Mouse (Mus musculus): Measurements from ENCODE around the gene Brca1.
"Not testable (repeated sequence)": the region's sequence is repeated elsewhere in the genome, so short reads cannot be mapped to it uniquely, and the experiment has no call there.

Brca1 gene

DNA sequence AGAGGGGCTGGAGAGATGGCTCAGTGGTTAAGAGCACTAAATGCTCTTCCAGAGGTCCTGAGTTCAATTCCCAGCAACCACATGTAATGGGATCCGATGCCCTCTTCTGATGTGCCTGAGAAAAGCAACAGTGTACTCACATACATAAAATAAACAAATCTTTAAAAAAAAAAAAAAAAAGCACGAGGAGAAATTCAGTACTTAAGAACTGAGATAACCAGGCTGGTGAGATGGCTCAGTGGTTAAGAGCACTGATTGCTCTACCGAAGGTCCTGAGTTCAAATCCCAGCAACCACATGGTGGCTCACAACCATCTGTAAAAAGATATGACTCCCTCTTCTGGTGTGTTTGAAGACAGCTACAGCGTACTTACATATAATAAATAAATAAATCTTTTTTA lies 102.2 kb downstream of the Brca1 start:
- in situ Hi-C loops (cut with MboI, MseI), result not testable (repeated sequence)

DNA sequence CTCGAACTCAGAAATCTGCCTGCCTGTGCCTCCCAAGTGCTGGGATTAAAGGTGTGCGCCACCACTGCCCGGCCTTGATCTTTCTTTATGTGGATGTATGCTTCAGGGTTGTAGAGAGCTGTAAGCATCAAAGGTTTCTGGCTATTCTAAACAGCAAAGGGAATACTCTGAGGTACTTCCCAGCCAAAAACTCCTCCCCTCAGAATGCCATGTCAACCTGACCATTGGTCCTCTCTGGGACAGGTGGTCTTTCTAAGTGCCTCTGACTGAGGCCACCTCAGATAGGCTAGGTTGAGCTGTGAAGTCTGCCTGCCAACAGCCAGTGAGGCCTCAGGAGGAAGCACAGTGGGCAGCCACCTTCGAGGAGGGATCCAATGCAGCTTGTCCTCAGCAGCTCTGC lies 102.9 kb downstream of the Brca1 start:
- in situ Hi-C loops (cut with MboI, MseI), result no loop called here

DNA sequence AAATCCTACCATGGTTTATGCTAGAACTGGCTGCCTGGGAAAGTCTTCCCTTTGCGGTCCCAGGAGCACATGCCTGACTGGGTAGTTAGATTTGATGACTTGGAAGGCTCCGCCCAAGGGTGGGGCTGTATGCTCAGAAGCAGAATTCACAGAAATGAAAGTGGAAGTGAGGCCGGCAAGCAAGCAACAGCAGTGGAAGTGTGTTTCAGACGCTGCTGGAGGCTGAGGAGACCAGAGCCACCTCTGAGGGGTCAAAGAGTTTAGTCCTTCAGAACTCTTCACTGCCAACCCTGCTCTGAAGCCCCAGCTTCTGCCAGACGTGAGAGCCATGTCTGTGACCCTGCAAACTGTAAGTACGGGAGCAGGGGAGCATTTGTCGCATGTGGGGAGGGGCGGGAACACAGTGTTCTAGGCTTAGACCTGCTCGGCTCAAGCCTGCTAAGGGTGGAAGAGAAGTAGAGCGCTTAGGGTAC lies 103.4 kb downstream of the Brca1 start, which contains the start of gene Ifi35:
Ifi35 (plus strand) TSS at position 134 of the 473 bp plus-strand sequence.
- in situ Hi-C loops (cut with MboI, MseI), result no loop called here

DNA sequence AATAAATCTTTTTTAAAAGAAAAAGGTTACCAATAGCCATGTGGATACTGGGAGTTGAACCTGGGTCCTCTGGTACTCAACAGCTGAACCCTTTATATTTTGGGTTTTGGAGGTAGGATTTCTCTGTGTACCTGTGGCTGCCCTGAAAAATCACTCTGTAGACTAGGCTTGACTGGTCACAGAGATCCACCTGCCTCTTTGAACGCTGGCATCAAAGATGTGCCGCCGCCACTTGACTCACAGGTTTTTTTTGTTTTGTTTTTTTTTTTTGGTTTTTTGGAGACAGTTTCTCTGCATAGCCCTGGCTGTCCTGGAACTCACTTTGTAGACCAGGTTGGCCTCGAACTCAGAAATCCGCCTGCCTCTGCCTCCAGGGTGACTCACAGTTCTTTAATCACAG lies 104.0 kb downstream of the Brca1 start:
- in situ Hi-C loops (cut with MboI, MseI), result no loop called here

DNA sequence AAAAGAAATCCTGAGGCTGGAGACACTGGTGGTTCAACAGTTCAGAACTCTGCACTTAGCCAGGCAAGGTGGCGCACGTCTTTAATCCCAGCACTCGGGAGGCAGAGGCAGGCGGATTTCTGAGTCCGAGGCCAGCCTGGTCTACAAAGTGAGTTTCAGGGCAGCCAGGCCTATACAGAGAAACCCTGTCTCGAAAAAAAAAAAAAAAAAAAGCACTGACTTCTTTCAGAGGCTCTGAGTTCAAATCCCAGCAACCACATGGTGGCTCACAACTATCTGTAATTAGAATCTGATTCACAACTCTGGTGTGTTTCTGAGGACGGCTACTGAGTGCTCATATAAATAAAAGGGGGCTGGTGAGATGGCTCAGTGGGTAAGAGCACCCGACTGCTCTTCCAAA lies 104.9 kb downstream of the Brca1 start:
- in situ Hi-C loops (cut with MboI, MseI), result not testable (repeated sequence)

DNA sequence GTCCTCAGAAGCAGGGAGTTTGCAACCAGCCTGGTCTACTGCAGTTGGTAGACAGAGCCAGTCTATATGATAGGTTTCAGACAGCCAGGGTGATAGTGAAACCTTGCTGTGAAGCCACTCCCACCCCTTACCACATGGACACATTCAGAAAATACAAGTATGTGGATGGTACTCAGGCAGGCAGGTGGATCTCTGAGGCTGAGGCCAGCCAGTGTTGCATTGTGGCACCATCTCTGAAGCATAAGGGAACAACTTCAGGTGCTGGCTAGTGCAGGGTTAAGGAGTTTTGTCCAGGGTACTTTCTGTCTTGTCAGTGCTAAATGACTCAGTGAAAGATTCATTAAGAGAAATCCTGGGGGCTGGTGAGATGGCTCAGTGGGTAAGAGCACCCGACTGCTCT lies 105.4 kb downstream of the Brca1 start:
- in situ Hi-C loops (cut with MboI, MseI), result no loop called here

DNA sequence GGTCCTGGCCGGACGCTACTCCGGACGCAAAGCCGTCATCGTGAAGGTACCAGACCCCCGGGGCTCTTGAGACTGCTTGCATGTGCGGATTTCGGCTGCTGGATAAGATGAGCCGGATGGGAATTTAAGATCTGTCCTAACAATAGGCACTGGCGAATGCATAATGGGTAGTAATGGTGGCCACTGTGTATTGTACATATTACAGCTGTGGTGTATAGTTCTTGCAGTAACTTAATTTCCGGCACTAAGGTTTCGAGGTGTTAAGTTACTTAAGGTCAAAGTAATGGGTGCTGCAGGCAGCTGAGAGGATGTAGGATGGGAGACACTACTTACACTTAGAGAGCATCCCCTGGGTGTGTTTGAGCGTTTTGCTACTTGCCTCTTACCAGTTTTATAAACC lies 109.0 kb downstream of the Brca1 start:
- in situ Hi-C loops (cut with MboI, MseI), result no loop called here

DNA sequence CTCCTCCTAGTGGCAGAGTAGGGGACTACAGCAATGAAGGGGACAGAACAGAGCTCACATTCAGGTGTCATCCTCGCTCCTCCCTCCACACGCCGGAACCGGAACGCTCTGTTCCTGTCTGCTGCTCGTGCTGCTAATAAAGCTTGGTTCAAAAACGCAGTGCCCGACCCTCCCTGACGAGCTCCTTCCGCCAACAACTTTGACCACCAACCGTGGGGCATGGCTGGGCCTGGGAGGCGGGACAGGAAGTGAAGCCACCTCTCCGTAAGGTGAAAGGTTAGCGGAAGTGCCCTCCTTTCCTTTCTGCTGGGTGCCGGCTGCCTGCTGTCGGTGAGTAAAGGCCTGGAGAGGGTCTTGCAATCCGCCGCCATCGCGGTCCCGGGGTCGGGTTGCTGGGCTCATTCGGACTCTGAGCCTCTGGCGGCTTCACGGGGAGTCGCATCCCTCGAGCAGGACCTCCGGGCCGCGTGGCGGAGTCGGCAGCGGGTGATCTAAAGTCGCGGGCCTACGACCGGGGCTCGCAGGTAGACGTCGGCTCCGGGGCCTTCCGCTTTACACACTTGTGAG lies 109.5 kb downstream of the Brca1 start, which contains the start of gene Rpl27:
Rpl27 (plus strand) TSS at position 172 of the 567 bp plus-strand sequence.
- in situ Hi-C loops (cut with MboI, MseI), result no loop called here

DNA sequence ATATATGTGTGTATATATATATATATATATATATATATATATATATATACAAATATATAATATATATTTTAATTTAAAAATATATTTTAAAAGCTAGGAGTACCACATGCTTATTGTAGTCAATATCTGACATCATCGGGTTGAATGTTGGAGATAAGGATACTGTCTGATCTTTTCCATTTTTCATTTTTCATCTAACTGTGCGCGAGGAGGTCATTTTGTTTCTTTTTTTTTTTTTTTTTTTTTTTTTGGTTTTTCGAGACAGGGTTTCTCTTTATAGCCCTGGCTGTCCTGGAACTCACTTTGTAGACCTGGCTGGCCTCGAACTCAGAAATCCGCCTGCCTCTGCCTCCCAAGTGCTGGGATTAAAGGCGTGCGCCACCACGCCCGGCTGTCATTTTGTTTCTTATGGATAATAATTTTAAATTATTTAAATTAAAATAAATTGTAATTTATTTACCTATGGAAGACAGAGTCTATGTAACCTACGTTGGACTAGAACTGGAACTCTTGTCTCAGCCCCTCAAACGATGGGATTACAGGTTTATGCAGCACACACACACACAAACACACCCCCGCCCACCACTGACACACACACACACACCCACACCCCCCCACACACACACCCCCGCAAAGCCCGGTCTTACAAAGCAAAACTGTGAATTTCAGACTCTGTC lies 110.2 kb downstream of the Brca1 start:
- in situ Hi-C loops (cut with MboI, MseI), result not testable (repeated sequence)
